Mouse (Mus musculus) urinary bladder, adult 18-20 months (tissue): ENCODE measurements at regions not wholly inside any gene's neighbourhood (a gene's known extent, or its start where the extent isn't known, plus 50 kb on each side); places are given as distances from the start of the nearest gene placed in this dataset.
A peak's percentile ranks its signal among the peaks of the same experiment; 100 is the strongest.

Experiments
- DNase-seq, 2 experiments: peaks; one replicate each; pipeline ENCODE4 v3.0.0; 2022; ENCODE audit warnings: low spot score in 2 of 2, mixed read lengths in 2 of 2

DNA sequence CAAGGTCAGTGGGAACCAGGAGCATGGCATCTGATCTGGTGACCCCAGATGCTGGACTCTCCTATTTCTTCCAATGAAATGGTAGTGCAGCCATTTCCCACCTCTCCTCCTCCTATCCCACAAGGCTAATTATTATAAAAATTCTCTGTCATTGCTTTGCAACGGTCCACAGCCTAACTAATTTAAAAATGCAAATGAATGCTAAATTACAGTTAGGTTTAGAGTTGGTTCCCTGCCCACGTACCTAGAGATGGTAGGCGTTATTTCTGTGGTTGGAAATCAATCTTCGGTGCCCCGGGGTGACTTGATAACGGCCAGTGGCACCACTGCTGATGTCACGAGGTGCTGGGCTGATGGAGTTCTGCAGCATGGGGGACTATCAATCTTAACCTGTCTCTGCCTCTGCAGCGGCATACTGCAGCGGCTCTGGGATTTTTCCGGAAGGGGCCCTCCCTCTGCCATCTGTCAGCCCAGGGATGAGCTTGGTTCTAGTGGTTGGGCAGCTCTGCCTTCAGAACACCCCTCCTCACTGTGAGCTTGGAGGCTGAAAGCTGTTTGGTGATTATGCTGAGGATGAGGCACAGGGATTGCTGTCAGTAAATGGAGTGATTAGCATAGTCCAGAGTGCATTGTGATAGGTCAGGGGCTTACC is 66.5 kb downstream of the Nmur2 start:
- no peak for DNase-seq

DNA sequence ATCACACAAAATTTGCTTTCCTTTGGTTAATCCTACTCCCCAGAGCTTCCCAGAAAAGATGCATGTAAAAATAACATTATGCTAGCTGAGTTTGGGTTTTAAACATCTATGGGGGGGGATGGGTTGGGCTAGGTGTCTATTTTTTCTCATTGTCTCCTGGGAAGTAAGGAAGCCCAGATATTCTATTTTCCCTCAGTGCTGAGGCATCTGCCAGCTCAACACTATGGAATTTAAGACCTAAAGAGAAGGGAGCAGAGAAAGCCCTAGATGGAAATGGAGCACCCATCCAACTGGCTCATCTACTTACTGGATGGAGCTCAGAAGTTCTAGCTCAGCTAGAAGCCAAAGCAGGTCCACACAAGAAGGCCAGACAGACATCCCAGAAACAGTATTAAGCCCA is 74.2 kb downstream of the Nmur2 start:
- no peak for DNase-seq

DNA sequence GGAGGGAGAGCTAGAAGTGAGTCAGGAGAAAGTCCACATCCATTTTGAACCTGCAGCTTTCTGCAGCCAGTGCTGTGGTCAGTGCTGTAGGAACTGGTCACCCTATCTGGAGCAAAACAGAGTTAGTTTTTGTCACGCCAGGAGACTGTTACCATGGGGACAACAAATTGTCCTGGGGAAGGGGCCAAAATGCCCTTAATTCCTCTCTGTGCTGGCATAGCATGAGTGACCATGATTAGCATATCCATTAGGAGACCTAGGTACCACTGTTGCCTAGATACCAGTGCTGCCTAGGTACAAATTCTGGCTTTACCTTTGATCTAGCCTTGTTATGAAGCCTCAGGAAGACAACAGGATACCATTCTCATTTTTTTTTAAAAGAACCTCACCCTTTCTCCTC is 82.4 kb downstream of the Nmur2 start:
- DNase-seq: no peak

DNA sequence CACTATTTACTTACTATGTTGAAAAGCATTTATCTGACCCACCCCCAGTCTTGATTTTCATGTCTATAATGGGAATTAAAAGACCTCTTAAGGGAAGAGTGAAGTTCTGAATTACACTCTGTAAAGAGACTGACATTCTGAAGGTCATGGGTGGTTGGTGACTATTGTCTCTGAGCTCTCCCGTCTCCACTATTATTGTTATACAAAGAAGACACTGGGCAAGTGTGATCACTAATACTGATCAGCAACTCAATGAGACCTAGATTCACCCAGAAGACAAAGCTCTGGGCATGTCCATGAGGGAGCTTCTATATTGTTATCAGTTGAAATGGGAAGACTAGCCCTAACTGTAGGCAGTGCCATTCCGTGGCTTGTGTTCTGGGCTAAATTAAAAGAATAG is 83.5 kb downstream of the Nmur2 start:
- DNase-seq: no peak

DNA sequence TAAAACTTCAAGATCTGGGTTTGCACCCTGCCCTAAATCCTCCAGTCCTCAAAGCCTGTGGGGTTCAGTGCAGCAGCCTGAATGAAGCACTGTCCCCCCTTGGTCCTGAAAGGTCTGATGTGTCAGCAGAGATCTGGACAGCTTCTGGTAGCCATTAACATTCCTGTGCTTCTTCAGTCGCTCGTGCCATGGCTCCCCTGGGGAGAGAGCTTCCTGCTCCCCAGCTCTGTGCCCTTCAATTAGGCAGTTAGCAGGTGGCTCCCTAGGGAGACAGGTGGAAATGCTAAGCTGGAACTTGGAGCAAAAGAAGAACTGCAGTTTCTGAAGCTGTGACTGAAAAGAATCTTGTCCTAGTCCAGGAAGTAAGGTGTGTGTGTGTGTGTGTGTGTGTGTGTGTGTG is 87.1 kb downstream of the Nmur2 start:
- no peak for DNase-seq

DNA sequence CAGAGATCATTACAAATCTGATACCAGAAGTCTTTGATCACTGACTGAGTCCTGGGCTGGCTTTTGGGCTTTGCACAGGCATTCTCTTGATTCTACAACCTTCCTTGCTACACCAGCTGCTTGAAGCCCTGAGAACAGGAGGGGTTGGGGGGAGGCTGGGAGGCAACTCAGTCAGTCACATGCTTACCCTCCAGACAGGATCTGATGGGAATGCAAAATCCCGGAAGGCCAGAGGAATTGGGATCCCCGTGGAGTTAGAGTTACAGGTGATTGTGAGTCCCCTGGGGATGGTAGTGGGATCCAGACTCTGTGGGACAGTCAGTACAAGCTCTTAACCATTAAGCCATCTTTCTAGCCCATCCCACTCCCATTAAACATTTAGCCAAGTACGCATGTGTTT is 91.2 kb downstream of the Nmur2 start:
- no peak for DNase-seq

DNA sequence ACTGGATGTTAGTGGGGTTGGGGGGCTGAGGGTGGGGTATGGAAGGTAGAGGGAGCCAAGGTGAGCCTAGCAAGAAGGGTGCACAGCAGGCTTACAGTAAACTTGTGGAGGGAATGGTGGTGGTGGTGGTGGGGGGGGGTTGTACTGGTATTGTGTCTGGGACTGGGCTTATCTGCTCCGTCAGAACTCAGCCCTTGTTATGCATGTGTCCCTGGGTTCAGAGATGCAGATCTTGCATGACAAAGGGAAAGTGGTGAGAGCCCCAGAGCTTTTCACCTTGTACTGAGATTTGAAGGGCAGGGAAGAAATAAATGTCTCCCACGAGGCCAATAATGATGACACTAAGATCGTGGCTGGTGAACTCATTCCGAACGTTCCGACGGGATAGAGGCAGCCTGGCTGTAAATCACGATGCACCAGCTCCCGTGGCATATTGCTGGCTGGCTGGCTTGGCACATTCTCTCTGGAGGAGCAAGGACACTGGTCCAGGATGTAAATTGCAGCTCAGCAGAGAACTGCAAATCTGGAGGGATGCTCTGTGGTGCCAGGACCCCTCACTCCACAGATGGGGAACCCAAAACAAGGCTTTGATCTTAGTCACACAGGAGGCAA is 94.1 kb downstream of the Nmur2 start:
- no peak for DNase-seq

DNA sequence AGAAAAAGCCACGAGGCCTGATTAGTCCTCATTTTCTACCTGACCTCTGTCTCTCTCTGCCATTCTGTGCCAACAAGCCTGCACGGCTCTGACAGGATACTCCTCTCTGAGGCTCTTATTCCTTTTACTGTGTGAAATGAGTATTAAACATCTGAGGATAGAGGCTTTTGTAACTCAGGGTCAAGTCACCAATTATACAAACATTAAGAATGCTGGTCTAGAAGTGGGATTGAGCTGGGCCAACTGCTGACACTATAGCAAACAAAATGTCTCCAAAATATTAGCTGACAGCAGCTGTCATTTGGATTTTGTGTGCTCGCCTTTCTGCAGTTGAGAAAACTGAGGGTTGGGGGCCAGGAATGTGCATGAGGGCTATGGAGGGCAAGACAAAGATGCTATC is 94.8 kb downstream of the Nmur2 start:
- no peak for DNase-seq

DNA sequence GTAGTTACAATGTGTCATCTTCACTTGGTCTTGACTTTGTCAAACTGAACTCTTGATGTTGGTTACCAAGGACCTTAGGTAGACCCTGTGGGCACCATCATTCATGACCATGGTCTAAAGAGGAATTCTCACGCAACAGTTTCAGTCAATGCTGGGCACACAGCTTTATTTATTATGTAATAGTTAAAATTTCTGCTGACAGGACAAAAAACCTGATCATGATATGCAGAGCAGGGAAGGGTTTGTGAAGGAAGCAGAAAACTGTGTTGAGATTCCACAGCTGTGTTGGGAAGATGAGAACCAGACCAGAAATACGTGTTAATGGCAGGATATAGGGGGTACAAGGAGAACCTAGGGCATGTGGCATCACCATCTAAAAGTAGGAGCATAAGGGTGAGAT is 100.8 kb downstream of the Nmur2 start:
- no peak for DNase-seq

DNA sequence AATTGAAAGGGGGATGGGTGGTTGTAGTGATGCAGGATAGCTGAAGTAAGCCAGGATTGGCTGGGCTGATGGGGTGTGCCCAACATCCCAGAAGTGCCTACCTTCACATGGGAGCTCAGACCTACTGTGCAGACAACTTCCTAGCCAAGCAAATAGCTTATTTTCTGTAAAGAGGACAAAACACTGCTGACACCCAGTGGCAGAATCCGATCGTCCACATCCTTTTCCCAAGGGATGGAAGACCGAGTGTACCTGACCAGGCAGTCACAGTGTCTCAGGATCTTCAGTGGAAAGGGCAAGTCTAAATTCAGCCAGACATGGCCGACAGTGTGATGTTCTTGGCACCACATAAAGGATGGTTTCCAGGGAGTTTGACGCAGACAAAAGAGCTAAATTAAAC is 114.4 kb downstream of the Nmur2 start:
- no peak for DNase-seq

DNA sequence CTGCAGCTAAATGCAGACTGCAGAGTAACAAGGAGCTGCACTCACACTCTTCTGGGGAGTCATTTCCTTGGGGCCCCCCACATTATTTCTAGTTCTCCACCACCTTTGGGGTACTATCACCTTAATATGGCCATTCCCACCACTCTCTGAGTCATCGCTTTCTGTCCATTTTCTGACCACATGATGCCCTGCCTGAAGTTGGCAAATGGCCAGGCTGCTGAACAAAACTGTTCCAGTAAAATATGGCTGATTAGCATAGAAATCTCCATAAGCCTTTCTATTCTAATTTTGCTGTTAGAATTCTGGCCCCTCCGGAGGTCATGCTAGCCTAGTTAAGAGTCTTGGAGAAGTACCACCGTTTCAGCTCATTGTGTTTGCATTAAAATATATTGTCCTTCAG is 121.7 kb downstream of the Nmur2 start:
- no peak for DNase-seq

DNA sequence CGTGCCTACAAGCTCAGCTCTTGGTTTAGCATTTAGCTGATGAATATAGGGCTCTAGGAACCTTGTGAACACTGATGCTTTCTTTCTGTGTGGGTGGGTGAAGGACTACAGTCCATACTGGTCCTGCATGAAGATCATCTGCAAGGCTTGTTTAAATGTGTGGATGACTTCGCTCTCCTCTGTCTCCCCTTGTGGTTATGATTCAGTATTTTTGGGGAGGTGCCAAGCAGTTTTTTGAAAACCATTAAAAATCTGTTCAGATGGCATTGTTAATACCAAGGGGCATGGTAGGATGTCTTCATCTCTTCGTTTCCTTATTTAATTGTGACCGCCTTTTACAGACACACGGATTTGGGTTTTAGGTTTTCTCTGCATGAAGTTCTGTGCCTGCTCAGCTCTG is 122.4 kb downstream of the Nmur2 start:
- no peak for DNase-seq

DNA sequence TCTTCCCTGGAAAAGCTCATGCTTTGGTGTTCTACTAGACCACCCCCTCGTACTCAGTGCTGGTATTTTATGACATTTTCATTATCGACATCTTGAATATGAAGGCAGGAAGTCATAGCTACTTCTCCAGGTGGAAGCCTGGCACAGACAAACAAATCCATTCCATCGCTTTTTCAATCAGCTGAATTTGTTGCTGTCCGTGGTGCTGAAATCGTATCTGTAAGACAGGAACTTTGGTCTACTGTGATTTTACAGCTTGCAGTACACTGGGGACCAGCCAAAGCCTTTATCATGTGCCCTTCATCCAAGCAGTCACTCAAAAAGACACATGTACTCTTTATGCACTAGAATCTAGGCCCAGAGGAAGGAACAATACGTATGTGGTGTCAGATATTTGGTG is 143.3 kb downstream of the Nmur2 start:
- peak; percentile 1 to 9 for DNase-seq

DNA sequence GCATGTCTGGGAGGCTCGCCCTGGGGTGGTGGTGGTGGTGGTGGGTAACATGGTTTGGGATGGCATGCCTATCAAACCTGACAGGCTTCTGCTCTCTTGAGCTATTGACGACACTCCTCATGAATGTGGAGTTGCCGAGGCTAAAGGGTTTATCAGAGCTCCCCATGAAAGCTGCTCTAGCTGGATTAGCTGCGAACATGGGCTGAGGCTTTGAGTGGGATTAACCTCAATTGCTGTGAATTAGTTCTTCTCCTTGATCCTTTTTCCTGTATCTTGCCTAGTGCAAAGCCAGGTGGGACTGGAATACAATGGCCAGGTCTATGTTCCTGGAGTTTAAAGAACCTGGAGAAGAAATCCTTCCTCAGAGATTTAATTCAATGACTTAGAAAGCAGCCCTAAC is 150.6 kb downstream of the Nmur2 start:
- no peak for DNase-seq

DNA sequence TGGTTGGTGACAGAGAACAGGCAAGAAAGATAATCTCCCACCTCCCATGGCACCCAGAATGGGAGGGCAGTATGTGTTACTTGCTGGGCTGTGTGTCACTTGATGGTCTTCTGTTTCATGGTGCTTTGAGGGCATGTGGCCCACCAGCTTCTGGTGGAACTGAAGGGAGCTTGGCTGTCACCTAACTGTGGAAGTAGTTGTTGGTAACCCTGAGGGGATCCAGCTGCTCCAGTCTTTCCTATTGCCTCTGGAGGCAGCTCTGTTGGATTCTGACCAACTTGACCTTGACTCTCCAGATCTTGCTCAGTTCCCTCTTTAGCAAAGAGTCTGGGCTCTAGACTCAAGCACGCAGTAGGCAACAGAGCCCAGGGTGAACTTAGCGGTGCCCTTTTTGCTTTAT is 162.2 kb downstream of the Nmur2 start:
- no peak for DNase-seq

DNA sequence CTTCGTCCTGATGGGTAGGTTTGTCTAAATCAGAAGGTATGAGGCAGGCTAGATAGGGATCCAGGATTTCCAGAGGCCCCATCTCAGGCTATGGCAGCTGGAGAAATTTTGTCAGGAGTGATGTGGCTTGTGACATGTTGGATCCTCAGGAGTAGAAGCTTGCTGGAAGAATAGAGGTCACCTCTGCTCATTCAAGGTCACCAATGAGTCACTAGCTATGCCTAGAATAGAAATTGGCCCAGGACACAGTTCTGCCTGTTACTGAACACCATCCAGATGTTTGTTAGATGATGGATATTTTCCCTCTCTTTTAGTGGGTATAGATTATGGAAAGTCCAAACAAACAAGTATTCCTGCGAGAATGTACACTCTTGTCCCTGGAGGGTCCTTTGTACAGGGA is 173.7 kb downstream of the Nmur2 start:
- no peak for DNase-seq

DNA sequence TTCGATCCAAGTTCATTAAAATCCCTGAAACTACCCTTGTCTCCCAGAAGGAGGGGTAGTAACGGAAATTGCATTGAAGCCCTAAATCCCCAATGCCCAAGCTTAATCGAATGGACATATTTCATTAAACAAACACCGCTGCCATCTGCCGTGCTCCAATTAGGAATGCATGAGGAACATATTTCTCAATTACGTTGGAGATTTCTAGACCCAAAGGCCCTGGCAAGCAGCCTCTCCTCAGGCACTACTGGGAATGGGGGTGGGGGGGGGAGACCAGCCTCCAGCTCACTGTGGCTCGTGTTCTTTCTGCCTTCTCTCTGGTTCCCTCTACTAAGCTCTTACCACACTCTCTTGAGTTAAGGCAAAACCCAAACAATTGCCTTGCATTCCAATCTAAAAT is 181.6 kb downstream of the Nmur2 start:
- no peak for DNase-seq

DNA sequence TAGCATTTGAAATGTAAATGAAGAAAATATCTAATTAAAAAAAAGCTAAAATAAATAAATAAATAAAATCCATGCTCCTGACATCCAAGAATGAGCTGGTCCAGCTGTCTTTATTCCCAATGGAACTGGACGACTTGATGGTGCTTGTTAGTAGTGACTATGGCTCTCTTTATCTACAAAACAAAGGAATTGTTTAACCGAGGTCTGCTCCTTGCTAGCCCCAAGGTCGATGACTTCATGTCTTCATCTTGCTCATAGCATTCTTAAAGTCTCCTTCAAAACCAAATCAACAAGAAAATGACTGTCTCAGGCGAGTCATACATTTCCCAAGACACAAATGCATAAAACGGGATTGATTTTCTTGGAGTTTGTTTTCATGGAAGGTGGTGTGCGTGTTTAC is 212.5 kb upstream of the Glra1 start:
- no peak for DNase-seq

DNA sequence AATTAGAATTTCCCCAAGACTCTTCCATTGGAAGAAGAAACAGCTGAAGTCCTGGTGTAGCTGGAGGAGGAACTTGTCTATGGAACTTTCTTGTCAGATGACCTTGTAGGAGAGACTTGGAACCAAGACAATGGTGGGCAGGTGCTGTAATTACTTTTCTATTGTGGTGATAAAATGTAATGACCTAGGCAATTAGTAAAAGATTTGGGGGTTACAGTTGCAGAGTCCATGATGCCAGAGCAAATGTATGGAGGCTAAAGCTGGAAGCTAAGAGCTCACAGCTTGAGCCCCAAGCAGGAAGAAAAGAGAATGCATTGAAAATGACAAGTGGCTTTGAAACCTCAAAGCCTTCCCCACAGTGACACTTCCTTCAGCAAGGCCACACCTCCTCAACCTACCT is 208.6 kb upstream of the Glra1 start:
- DNase-seq: no peak

DNA sequence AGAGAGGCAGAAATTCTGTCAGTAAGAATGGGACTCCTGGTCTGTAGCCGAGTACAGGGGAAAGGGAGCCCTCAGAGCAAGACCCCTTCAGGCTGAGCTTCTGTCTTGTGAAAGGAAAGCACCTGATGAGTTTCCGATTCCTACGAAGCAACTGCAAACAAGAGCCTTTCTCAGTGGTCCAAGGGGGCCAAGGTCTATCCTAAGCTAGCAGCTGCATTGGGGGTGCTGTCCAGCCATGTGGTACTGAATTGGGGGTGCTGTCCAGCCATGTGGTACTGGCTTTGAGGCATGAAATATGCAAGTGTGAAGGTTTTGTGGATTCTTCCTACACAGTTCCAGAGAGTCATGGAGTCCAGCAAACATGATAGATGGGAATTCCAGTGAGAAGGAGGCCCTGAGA is 202.7 kb upstream of the Glra1 start:
- no peak for DNase-seq

DNA sequence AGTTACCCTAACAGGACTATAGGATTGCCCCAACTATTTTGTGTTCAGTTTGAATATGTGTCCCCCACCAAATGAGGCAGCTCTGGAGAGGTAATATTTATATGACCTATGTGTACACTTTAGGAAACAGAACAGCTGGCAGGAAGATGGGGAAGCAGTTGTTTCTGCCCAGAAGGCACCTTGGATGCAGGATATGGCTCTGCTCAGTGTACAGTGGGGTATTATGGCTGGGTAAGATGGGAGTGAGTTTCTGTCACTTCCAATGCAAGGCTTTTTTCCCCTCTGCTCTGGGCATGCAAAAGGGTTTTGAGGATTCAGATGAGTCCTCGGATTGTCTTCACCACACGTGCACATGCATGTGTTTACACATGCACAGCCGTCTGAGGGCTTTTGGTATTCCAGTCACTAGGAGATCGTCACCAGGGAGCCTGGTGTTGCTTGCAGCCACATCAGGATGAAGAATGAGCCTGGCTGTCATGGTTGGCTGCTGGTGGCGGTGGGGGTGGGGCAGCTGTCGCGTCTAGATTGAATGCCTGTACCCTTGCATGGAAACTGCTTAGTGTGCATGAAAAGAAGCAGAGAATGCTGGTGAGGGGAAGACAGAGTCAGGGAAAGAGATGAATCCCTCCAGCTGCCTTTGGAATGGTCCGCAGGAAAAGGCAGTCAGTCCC is 183.3 kb upstream of the Glra1 start:
- no peak for DNase-seq

DNA sequence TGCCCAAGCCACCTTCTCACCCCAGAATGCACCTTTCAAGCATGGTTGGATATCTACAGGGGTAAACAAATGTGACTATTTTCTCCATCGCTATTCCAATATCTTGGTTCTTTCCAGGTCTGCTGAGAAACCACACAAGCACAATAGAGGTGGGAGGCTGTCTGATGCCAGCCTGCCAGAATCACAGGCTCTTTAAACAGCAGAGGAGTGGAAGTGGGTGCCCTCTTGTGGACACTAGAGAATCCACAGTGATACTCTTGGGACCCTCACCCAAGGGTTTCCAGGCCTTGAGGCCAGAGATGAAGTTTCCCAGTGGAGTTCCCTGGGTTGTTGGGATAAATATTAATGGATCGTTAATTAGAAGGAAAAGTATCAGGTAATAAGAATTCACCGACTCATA is 181.6 kb upstream of the Glra1 start:
- DNase-seq: no peak

DNA sequence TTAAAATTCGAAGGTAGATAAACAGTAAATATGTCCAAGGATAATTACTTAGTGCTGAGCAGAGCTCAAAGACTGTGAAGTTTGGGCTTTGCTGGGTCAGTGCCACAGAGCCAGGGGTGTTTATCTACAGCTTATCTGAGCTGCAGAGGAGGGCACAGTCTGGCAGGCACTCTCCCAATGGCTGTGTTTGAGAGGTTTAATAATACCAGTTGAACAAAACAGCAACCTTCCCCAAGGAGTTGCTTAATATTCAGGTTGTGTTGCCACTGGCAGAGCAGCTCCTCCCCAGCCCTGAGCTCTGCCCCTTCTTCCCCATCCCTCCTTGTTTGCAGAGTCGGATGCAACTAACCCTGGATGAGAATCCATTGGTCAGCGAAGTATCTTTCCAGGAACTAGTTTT is 173.0 kb upstream of the Glra1 start:
- no peak for DNase-seq

DNA sequence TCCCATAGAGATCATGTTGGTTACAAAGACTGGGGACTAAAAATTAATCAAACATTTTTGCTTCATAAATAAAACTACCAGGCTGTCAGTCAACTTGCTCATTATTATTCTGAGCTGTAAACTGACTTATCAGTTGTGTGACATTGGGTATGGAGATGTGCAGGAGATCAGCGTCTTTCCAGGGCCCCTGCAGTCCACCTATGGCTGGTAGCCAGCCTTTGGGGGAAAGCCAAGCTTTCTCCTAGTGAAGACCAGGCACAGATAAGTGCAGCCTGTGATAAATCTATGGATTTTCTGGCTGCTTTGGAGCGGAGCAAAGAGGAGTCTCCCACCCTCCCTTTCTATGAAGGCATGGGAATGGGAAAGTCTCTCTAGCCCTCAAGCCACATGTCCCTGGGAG is 172.0 kb upstream of the Glra1 start:
- no peak for DNase-seq
